Mouse (Mus musculus) right cerebral cortex, postnatal 10 days (tissue): ENCODE results near the gene Gm5431.
"Not testable (repeated sequence)": the region's sequence is repeated elsewhere in the genome, so short reads cannot be mapped to it uniquely, and the experiment has no call there.

Source experiments
- DNase-seq, 2 experiments: peaks; one replicate each; pipeline ENCODE4 v3.0.0; 2021; ENCODE audit warnings: low spot score in 2 of 2

Gm5431 gene

GRCm38 (mm10) chr11:48902021-48902420 lies at the start of gene Gm5431:
Gene Gm5431 (minus strand): TSS chr11:48902214.
- DNase-seq, result no peak

- DNase-seq, result not testable (repeated sequence)
Measured at GRCm38 (mm10) chr11:48946090-48946489, 44.1 kb upstream of the Gm5431 start, which contains the start of gene Psme2b. Gene Psme2b (minus strand): TSS chr11:48946190.

GRCm38 (mm10) chr11:48939286-48939685 lies 37.3 kb upstream of the Gm5431 start:
- not testable (repeated sequence) for DNase-seq

GRCm38 (mm10) chr11:48935291-48935690 lies 33.3 kb upstream of the Gm5431 start:
- DNase-seq, result not testable (repeated sequence)

GRCm38 (mm10) chr11:48933923-48934322 lies 31.9 kb upstream of the Gm5431 start:
- DNase-seq, result not testable (repeated sequence)

GRCm38 (mm10) chr11:48933422-48933821 lies 31.4 kb upstream of the Gm5431 start:
- DNase-seq, result not testable (repeated sequence)

GRCm38 (mm10) chr11:48928068-48928467 lies 26.1 kb upstream of the Gm5431 start:
- not testable (repeated sequence) for DNase-seq

- not testable (repeated sequence) for DNase-seq
Measured at GRCm38 (mm10) chr11:48926437-48926836, 24.4 kb upstream of the Gm5431 start.

GRCm38 (mm10) chr11:48923818-48924217 lies 21.8 kb upstream of the Gm5431 start:
- DNase-seq, result not testable (repeated sequence)

- DNase-seq, result no peak
Measured at GRCm38 (mm10) chr11:48918380-48918779, 16.4 kb upstream of the Gm5431 start.

- DNase-seq, result no peak
Measured at GRCm38 (mm10) chr11:48913611-48914010, 11.6 kb upstream of the Gm5431 start.

GRCm38 (mm10) chr11:48908459-48908858 lies 6.4 kb upstream of the Gm5431 start:
- DNase-seq, result no peak

GRCm38 (mm10) chr11:48901567-48901930 lies 465 bp downstream of the Gm5431 start:
- not testable (repeated sequence) for DNase-seq

- DNase-seq, result not testable (repeated sequence)
Measured at GRCm38 (mm10) chr11:48900654-48901566, 1.1 kb downstream of the Gm5431 start.

GRCm38 (mm10) chr11:48898812-48899431 lies 3.1 kb downstream of the Gm5431 start:
- no peak for DNase-seq

- no peak for DNase-seq
Measured at GRCm38 (mm10) chr11:48876680-48877079, 25.3 kb downstream of the Gm5431 start.

GRCm38 (mm10) chr11:48875343-48875837 lies 26.6 kb downstream of the Gm5431 start:
- DNase-seq, result not testable (repeated sequence)

GRCm38 (mm10) chr11:48874465-48874864 lies 27.5 kb downstream of the Gm5431 start:
- DNase-seq, result peak; percentile 58 to 74

GRCm38 (mm10) chr11:48873591-48874290 lies 28.3 kb downstream of the Gm5431 start:
- no peak for DNase-seq

- DNase-seq, result no peak
Measured at GRCm38 (mm10) chr11:48872695-48873300, 29.2 kb downstream of the Gm5431 start.

- peak; percentile 53 to 55 for DNase-seq
Measured at GRCm38 (mm10) chr11:48871817-48872541, 30.0 kb downstream of the Gm5431 start.
